Mouse (Mus musculus) stomach, postnatal 0 days (tissue): ENCODE data around the gene Qprt. TPM values are rescaled to one million over a fixed set of nuclear protein-coding genes. Genes with fewer than 3 reads are reported as not detected.

Experiments used
- ATAC-seq: fragments of 200-750 bp; cut with Nextera tagmentation; 2 replicates; pipeline ENCODE4 v1.8.0; 2017; ENCODE audit not compliant: low FRiP score, low TSS enrichment
- DNase-seq: peaks from one replicate; pipeline ENCODE4 v3.0.0-alpha.2; 2016; ENCODE audit warnings: low spot score
- H3K27ac ChIP-seq: fragments of 300-500 bp; sonication (generic); replicated peaks from 2 replicates; pipeline ENCODE4 v1.5.1; 2014; ENCODE audit warnings: mild to moderate bottlenecking, control low read depth
- H3K27me3 ChIP-seq: fragments of 300-500 bp; sonication (generic); 2 replicates; pipeline ENCODE4 v1.6.1; 2014; ENCODE audit warnings: low read length; ENCODE audit not compliant: control insufficient read depth, insufficient read depth
- H3K36me3 ChIP-seq: fragments of 300-500 bp; sonication (generic); 2 replicates; pipeline ENCODE4 v1.6.1; 2014; ENCODE audit warnings: low read length, mixed read lengths; ENCODE audit not compliant: control insufficient read depth, insufficient read depth
- H3K4me1 ChIP-seq: fragments of 300-500 bp; sonication (generic); replicated peaks from 2 replicates; pipeline ENCODE4 v1.6.1; 2014; ENCODE audit warnings: antibody characterized with exemption; ENCODE audit not compliant: control insufficient read depth, insufficient read depth
- H3K4me2 ChIP-seq: fragments of 300-500 bp; sonication (generic); replicated peaks from 2 replicates; pipeline ENCODE4 v1.6.1; 2014; ENCODE audit warnings: low read depth, mild to moderate bottlenecking, control low read depth, moderate library complexity
- H3K4me3 ChIP-seq: fragments of 300-500 bp; sonication (generic); 2 replicates; pipeline ENCODE4 v1.5.1; 2014; ENCODE audit warnings: low read depth, low read length, control low read depth
- H3K9ac ChIP-seq: fragments of 300-500 bp; sonication (generic); 2 replicates; pipeline ENCODE4 v1.6.1; 2014; ENCODE audit warnings: mild to moderate bottlenecking, low read length, control low read depth, mixed read lengths
- H3K9me3 ChIP-seq: fragments of 300-500 bp; sonication (generic); 2 replicates; pipeline ENCODE4 v1.6.1; 2016; ENCODE audit warnings: low read length; ENCODE audit not compliant: control insufficient read depth
- CTCF ChIP-seq: IDR thresholded peaks from 2 replicates; pipeline ENCODE4 v1.5.1; 2016; ENCODE audit warnings: antibody characterized with exemption, low read depth, mild to moderate bottlenecking, moderate library complexity
- EP300 ChIP-seq: optimal IDR thresholded peaks from 2 replicates; pipeline ENCODE3; 2016; ENCODE audit warnings: antibody characterized with exemption
- WGBS: fragments of 180-500 bp; shearing (Covaris S2); extraction: QIAGEN DNeasy Blood & Tissue Kit; methylation state at CpG from one replicate; pipeline ENCODE4 v1.1.7; 2014; 5-methylcytosine and 5-hydroxymethylcytosine counted together
- polyA plus RNA-seq: library from polyadenylated mRNA; unstranded; fragments of >200 nt; fragmentation: Nextera tagmentation; extraction: Ambion mirVana; gene quantifications from 2 replicates; pipeline ENCODE4 v1.2.1, GENCODE M21; 2015

Gene Qprt
- polyA plus RNA-seq, 1 experiment from 2014 or later: 0.89 TPM

GRCm38 (mm10) chr7:127112921-127113597, 9.0 kb downstream of the Qprt start:
- Histone ChIP-seq H3K27ac (no peak overlapping the region), H3K4me2 (no peak overlapping the region), H3K9me3 (no peaks in the 10 kb centered on the region), H3K4me1 (no peaks in the 10 kb centered on the region), H3K4me3 (no peak overlapping the region), H3K9ac (no peak overlapping the region), H3K36me3 (no peaks in the 10 kb centered on the region), H3K27me3 (no peaks in the 10 kb centered on the region)
- 40% methylated on average over 9 of the region's 9 CpGs for WGBS
- DNase-seq: no peak
- ATAC-seq: no peak
- no peak for TF ChIP-seq CTCF
- no peak for TF ChIP-seq EP300

- H3K4me2 ChIP-seq: no peak overlapping the region
- ATAC-seq (no peak), DNase-seq (no peak)
- no peak overlapping the region for H3K27ac ChIP-seq
- no peaks in the 10 kb centered on the region for H3K36me3 ChIP-seq
- H3K4me1 ChIP-seq: no peaks in the 10 kb centered on the region
- no peak overlapping the region for H3K9ac ChIP-seq
- 60% methylated on average over 12 of the region's 12 CpGs for WGBS
- TF ChIP-seq EP300: no peak
- no peak for TF ChIP-seq CTCF
- H3K27me3 ChIP-seq: no peaks in the 10 kb centered on the region
- H3K9me3 ChIP-seq: no peaks in the 10 kb centered on the region
- no peak overlapping the region for H3K4me3 ChIP-seq
Observed at GRCm38 (mm10) chr7:127112251-127112841, 9.7 kb downstream of the Qprt start.

GRCm38 (mm10) chr7:127111461-127111860, 10.6 kb downstream of the Qprt start:
- peak; percentile 58 for DNase-seq
- WGBS: 42% methylated on average over 6 of the region's 6 CpGs
- no peak overlapping the region for H3K9ac ChIP-seq
- H3K4me2 ChIP-seq: no peak overlapping the region
- no peaks in the 10 kb centered on the region for H3K4me1 ChIP-seq
- no peak overlapping the region for H3K27ac ChIP-seq
- no peaks in the 10 kb centered on the region for H3K9me3 ChIP-seq
- no peak overlapping the region for H3K4me3 ChIP-seq
- peak; percentile 27; the same call in 1 of the 2 replicates for ATAC-seq
- H3K36me3 ChIP-seq: no peaks in the 10 kb centered on the region
- TF ChIP-seq EP300 (no peak), CTCF (peak; percentile 77)
- H3K27me3 ChIP-seq: no peaks in the 10 kb centered on the region

GRCm38 (mm10) chr7:127110239-127111007, 11.6 kb downstream of the Qprt start:
- H3K4me2 ChIP-seq: no peak overlapping the region
- H3K9ac ChIP-seq: no peak overlapping the region
- 41% methylated on average over 18 of the region's 18 CpGs for WGBS
- H3K27ac ChIP-seq: no peak overlapping the region
- no peaks in the 10 kb centered on the region for H3K9me3 ChIP-seq
- peak; percentile 35; the same call in 1 of the 2 replicates for ATAC-seq
- no peaks in the 10 kb centered on the region for H3K36me3 ChIP-seq
- TF ChIP-seq CTCF (peak; percentile 91), EP300 (no peak)
- no peak overlapping the region for H3K4me3 ChIP-seq
- no peaks in the 10 kb centered on the region for H3K27me3 ChIP-seq
- H3K4me1 ChIP-seq: no peaks in the 10 kb centered on the region
- peak; percentile 77 for DNase-seq

- Histone ChIP-seq H3K4me3 (no peak overlapping the region), H3K4me2 (no peak overlapping the region), H3K4me1 (no peaks in the 10 kb centered on the region), H3K36me3 (no peaks in the 10 kb centered on the region), H3K9ac (no peak overlapping the region), H3K9me3 (no peaks in the 10 kb centered on the region), H3K27ac (no peak overlapping the region), H3K27me3 (no peaks in the 10 kb centered on the region)
- TF ChIP-seq EP300 (no peak), CTCF (no peak)
- ATAC-seq: no peak
- DNase-seq: no peak
- WGBS: 75% methylated on average over 7 of the region's 7 CpGs
Observed at GRCm38 (mm10) chr7:127105551-127105950, 16.5 kb downstream of the Qprt start.
